Mouse (Mus musculus): ENCODE results near the gene Aqp1.

Aqp1 gene

DNA sequence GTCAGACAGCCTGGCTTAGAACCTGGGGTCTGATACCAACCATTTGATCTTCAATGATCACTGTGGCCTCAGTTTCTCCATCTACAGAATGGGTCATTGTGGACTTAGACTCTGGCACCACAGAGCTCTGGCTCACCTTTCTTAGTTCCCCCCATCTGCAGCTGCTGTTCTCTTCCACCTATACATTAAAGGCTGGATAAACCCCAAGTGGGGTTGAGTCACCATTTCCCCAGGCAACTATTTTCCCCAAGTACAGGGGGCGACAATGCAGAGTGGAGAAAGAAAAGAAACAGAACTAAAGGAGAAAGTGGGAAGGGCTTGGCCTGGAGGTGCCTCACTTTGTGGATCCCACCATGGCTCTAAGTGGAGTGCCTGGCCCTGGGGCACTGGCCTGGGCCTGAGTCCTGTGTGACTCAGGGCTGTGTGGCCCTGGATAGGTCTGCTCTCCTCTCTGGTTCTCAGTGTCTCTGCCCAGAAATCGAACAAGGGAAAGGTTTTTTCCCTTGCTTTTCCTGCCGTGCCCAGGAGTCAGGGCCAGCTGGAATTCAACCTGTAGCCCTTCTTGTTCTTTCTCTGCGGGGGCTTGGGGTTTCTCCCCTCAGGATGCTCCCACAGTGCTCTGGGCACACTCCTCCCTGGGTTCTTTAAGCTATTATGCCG, 20.9 kb downstream of the Aqp1 start:
- no peak for DNase-seq (ENCODE audit: low spot score)

DNA sequence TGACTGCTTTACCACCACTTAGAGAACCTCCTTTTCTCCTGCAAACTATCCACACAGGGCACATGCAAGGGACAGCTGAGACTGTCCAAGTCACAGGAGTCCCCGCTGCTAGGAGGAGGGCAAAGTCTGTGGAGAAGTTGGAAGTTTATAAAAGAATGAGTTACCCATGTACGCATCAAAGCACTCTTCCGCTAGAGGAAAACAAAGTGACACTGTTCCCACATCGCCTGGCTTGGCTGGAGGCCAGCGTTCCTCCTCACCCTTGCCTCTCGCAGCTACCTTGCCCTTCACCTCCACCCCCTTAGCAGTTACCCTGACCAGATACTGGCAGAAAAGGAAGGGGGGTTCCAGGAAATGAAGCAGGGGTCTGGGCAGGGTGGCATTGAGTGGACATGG, 21.4 kb downstream of the Aqp1 start:
- no peak for DNase-seq (ENCODE audit: low spot score)

DNA sequence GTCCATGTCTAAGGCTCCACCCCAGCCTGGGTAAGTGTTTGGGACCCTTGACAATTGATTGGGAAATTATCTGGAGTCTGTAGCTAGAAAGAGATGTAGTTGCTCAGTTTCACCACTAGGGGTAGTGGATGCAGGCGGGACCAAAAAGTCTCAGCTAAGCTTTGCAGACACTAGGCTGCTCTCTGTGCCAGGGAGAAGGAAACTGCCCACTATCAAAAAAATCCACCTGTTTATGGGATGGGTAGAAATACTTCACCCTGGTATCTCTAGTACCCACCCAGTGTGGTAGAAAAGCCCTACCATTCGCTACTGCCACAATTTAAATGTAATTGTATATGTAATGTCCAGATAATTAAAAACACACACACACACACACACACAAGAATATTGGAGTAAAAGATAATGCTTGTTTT, 22.5 kb downstream of the Aqp1 start:
- DNase-seq (ENCODE audit: low spot score), result no peak

DNA sequence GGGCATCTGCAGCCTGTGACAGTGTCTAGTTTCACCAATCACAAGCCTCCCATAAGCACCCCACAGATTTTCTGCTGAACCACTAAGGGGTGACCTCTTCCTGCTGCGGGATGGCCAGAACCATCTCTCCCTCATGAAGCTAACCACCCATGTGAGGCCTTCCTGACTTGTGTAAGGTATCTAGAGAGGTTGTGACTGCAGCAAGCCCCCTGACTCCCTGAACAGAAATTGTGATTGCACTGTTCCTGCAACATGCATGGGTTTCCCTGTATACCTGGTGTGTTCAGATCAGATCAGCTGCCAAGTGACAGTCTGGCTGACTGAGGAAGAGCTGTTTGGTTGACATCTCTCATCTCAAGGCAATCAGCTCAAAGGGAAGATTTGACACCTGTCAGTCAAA, 26.4 kb downstream of the Aqp1 start:
- DNase-seq (ENCODE audit: low spot score), result no peak

DNA sequence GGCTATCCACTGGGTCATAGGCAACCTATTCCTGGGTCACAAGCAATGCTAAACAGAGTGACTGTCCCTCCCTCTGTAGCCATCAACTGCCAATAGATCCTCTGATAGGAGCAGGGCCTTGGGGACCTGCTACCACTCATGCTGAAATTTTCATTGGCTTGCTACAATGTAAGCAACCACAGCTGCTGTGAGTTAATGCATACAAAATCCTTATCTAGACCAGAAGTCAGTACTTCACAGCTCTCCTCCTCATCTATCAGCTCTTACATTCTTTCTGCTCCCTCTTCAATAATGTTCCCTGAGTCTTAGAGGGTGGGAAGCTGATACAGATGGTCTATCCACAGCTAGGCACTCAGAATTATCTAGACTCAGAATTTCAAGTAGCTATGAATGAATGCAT, 30.9 kb downstream of the Aqp1 start:
- DNase-seq (ENCODE audit: low spot score), result no peak

DNA sequence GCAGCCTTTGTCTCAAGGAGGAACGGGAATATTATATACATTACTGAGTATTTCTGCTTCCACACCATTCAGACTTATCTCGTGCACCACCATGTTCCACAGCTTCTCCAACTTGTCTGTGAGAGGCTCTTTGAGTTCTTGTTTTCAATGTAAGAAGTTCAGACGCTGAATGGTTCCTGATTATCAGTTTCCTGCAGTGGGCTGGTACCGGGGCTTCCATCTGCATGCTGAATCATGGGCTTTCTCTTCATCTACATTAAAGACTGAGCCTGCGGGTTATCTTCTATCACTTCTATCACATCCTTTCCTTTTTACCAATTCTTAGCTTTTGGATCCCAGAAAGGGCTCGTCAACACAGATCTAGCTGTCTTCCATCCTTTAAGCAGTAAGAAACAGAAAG, 34.6 kb downstream of the Aqp1 start:
- no peak for DNase-seq (ENCODE audit: low spot score)

DNA sequence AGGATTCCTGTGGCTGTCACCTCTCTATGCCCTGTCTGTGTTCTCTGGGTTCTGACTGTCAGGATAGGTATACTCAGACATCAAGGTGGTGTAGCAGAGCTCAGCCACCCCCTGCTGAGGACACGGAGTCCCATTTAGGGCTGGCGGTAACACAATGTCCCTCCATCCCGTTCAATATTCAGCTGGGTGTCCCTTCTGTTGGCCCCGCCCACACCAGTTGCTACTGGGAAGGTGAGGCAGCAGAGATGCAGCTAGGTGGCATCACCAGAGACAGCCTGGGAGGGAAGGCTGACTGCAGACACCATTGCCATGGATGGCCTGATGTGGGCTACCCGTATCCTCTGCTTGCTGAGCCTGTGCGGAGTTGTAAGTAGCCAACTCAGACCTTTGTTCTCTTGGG, 39.8 kb downstream of the Aqp1 start, which contains the start of gene Ghrhr:
TSS of gene Ghrhr (plus strand) at position 220 of the 400 bp plus-strand sequence.
- no peak for DNase-seq (ENCODE audit: low spot score)

DNA sequence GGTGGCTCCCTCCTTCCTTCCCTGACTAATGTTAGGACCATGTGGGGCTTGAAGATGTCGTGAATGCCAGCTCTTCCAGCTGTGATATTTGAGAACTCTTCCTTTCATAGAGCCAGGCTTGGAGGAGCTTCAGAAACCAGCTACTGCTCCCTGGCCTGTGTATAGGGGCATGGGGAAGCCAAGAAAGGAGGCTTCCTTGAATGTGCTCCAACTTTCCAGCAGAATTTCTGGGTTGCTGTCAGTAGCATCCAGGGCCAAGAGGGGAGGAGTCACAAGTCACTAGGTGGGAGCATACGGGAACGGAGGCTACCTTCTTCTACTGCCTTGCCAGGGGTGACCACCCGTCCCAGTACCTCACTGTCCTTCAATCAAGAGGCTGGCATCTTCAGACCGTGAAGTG, 40.3 kb downstream of the Aqp1 start:
- no peak for DNase-seq (ENCODE audit: low spot score)

DNA sequence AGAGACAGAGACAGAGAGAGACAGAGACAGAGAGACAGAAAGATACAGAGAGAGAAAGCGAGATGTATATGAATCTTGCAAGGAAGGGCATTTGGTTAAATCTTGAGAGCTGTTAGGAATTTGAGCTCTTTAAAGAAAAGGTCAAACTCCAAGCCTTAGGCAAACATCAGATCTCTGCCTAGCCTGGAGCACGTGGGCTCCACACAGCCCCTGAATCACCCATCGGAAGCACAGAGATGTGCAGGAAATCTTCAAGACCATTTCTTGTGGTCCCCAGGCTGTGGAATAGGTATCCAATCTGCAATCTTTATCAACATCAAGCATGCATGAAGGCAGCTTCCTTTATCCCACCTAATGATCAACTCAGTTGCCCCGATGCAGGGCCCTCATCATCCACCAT, 41.2 kb downstream of the Aqp1 start:
- DNase-seq (ENCODE audit: low spot score), result no peak

DNA sequence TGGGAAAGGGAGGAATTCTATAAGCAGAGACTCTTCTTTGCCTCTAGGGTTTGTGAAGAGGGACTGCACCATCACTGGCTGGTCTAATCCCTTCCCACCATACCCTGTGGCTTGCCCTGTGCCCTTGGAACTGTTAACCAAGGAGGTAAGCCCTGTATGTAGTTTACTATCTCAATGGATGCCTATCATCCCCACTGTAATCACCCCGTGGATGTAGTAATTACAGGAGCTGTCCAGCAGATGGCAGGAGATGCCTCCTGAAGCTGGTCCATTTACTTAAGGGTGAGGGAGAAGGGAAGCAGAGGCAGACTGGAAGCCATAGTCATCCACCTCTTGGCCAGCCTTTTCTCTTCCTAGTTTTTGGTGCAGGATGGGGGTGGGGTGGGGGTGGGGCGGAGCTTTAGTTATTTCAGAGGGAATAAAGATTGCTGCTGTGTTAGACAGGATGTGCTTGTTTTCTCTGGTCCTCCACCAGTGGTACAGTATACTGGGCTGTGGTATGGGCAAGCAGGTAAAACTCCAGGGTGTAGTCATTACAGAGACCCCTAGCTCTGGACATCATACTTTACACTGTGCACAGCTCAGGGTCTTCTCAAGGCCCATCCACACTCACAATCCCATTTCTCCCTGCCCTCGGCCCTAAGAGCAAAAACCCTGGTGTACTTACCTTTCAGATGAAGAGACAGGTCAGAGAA, 43.6 kb downstream of the Aqp1 start:
- DNase-seq (ENCODE audit: low spot score), result no peak

DNA sequence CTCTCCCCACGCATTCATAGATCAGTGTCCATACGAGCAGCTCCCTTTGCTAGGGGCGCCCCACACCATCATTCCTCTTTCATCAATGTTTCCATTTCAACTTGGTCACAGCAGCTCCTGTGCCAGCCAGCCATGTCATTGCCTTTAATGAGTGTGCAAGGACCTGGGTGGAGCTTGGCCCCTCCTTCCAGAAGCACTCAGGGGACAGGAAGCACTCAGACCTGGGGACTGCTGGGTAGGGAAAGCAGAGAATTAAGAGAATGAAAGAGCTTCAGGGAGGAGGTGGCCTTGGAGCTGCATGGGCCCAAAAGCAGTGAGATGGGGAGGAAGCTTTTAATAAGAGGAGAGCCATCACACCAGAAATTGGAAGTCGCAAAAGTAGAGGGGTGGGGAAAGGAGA, 45.7 kb downstream of the Aqp1 start:
- no peak for DNase-seq (ENCODE audit: low spot score)

DNA sequence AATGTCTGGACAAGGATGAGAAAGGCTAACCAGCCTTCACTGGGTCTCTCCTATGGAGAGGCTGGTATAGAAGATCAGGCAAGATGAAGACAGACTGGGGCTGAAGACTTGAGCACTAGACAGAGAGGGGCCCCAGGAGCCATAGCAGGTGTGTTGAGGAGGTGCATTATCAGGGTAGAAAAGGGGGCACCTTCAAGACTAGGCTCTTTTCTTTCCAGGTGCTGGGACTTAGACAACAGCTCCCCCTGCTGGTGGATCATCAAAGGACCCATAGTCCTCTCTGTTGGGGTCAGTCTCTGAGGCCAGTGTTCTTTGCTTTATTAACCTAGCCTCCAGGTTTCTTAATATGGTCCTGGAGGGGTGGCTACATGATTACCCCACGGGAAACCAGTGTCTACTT, 47.7 kb downstream of the Aqp1 start:
- peak; percentile 38 for DNase-seq (ENCODE audit: low spot score)

DNA sequence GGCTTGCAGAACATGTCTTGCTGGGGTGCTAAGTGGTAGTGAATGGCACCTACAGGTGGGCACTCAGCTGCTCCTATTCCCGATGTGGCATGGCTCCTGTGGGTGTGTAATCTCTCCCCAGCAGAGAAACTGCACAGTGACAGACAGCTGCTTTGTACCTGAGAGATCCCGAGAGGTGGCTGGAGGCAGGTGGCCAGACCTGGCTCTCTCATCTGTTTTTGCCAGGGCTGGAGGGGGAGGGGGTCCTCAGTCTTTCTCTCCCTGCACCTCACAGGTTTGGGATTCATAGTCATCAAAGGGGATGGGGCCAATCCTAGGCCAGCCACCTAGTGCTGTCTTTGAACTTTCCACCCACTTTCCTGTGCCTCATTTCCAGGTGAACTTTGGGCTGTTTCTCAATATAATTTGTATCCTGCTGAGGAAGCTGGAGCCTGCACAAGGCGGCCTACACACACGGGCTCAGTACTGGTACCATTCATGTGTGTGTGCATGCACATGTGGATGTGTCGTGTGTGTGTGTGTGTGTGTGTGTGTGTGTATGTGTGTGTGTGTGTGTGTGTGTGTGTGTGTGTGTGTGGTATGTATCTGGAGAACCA, 48.2 kb downstream of the Aqp1 start:
- DNase-seq (ENCODE audit: low spot score), result no peak

DNA sequence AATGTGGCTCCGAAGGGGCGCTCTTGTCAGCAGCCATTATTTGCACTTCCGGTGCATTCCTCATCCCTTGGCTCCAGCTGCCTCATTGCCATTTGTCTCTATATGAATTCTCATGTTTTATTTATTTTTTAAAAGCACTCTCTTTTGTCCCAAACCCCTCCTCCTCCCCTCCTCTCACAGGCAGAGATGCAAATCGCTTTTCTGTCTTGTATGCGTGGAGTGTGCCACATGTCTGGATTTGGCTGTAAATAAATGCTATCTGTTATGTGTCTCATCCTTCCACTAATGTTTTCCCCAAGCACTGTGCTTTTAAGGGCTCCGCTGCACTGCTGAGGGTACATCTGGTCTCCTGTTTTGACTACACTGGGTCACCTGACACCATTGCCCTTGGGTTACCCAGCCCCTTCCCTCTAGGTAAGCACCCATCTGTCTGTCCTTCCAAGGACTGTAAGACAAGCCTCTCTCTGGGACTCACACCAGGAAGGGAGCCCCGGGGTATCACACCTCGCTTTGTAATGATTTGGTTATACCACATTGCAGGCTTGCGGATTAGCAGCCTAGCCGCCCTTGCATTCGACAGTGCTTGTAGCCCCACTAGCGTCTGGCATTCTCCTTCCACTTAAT, 52.4 kb downstream of the Aqp1 start:
- no peak for DNase-seq (ENCODE audit: low spot score)

DNA sequence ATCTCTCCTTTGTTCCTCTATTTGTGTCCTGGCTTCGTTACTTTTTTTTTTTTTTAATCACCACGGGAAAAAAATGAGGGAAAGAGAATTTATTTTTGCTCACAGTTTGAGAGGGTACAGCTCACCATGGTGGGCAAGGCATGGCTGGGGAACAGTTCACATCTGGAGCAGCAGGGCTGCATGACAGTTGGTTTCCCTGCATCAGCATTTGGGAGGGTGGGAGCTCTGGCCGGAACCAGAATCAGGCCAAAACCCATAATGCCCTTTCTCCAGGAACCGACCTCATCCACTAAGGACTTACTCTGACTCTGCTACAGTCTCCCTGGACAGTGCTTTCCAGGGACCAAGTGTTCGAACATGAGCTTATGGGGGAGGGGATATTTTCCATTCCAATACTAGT, 53.1 kb downstream of the Aqp1 start:
- no peak for DNase-seq (ENCODE audit: low spot score)

DNA sequence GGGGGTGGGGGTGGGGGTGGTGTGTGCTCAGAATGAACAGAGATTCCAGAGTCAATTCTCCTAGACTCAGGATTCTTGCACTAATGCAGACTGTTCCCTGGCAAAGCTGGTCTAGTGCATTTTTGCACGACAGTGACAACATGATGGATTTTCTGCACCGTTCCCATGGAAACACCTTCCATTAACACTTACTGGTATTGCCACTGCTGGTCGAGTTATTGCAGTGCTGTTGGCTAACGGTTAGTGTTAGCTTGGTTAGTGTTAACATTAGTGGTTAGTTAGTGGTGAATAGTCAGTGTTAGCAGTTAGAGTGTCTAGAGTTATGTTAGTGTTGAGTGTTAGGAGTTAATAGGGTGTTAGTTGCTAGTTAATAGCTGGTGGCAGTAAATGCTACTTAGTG, 55.6 kb downstream of the Aqp1 start:
- DNase-seq (ENCODE audit: low spot score), result no peak

DNA sequence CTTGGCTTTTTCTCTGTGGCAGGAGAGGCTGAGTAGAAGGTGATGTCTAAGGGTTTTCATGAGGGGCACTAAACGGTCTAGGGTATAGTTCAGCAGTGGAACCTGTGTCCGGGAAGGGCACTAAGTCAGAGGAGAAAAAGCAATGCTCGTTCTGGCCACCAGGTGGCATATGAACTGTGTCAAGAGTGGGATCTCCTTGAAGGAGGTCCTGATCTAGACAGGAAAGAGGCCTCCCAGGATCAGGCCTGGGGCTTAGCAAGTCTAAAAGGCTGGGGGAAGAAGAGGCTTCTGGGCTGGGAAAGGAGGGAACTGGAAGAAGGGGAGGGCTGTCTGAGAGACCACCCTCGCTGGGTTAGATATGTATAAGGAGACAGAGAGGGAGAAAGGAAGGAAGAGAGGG, 56.2 kb downstream of the Aqp1 start:
- peak; percentile 65 for DNase-seq (ENCODE audit: low spot score)

DNA sequence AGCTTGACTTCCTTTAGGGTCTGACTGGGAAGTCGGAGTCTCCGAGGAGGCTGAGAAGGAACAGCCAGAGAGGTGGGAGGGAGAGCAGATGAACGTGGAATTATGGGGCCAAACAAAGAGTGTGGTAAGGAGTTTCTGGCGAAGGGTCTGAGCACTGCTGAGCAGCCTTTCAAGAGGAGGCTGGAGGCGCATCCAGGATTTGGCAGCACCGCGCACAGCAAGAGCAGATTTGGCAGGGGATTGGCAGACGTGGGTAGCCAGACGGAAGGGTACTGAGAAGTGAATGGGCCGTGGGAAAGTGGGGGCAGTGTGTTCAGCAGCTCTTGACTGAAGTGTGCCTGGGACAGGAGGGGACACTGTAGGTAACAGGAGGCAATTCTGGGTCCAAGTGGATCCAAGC, 58.6 kb downstream of the Aqp1 start:
- DNase-seq (ENCODE audit: low spot score), result no peak

DNA sequence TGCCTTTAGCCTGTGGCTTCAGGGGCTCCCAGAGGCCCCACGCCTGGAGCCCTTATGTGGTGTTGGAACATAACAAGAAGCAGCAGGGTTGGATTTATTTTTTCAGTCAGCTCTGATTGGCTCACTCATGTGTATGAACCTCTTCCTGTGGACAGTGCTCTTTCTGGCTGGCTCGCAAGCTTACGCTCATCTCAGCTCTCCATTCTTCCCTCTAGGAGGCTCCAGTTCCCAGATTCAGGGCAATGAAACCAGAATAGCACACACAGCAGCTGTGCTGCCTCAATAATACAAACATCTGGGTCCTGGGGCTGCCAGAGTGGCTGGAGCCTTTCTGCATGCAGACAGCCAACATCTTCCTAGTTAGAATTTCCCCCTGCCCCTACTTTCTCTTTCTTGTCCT, 59.9 kb downstream of the Aqp1 start:
- no peak for DNase-seq (ENCODE audit: low spot score)

DNA sequence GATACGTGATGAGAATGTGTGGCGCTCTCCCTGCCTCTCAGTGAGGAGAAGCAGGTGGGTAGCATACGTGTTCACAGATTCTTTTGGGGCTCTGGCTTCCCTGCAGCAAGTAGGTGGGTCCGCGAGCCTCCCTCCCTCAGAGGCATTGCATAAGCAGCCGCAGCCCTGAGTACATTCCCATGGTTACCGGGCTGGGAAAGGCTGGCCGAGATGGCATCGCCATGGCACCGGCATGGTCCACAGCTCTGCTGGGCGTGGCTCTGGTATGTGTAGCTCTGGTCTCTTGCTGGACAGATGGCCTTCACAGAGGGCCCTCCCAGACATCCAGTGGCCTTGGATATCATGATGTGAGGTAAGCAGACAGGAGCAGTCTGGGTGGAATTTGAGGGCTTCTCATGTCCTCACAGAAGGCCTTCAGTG, 60.4 kb downstream of the Aqp1 start:
- no peak for DNase-seq (ENCODE audit: low spot score)
